Mouse (Mus musculus) NIH3T3 (cell line): ENCODE data around the gene Spata31d1d.

Source experiments
- DNase-seq: peaks from one replicate; pipeline ENCODE4 v3.0.0-alpha.2; 2012; ENCODE audit warnings: low read depth

Spata31d1d gene

DNA sequence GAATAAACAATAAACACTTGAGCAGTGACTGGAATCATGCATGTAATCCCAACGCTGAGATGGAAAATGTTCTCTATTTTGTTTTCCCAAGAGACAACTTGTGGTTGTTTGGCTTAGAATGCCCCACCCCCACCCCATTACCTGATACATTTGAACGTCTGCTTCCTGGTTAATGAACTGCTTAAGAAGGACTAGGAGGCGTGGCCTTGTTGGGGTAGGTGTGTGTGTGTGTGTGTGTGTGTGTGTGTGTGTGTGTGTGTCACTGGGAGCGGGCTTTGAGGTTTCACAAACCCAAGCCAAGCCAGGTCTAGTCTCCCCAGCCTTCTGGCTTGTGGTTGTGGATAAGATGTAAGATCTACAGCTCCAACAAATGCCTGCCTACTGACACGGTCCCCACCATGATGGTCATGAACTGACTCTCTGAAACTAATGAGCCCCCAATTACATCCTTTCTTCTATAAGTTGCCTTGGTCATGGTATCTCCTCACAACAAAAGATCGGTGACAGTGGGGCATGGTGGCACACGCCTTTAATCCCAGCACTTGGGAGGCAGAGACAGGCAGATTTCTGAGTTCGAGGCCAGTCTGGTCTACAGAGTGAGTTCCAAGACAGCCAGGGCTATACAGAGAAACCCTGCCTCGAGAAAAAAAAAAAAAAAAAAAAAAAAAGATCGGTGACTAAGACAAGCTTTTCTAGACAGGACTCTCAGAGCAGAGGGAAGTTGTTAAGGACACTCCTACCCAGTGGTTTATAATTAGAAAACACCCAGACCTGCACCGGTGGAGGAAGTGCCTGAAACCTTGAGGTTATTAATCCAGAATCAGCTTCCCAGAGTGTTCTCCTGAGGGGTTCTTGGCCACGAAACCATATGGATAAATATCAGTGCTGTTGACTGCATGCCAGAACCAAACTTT, 55.0 kb downstream of the Spata31d1d start:
- no peak for DNase-seq
